Mouse (Mus musculus): Measurements from ENCODE around the gene Smg8.
A peak's percentile ranks its signal among the peaks of the same experiment; 100 is the strongest.

The Smg8 gene

DNA sequence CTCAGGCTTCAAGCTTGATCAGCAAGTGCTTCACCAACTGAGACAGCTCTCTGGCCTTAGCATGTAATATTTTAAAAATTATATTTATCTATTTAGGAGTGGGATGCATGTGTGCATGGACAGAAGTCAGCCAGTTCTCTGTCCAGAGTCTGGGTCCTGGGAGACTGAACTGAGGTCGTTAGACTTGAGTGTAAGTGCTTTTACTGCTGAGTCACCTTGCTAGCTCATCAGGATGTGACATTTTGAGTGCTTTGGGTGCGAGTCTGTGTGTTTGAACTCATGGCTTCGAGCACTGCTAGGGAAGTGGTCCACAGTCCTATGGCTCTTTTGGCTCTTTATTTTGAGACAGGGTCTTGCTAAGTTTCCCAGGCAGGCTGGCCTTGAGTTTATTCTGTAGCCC, 43.5 kb downstream of the Smg8 start:
- no peak for DNase-seq (ENCODE audit: low read depth)

DNA sequence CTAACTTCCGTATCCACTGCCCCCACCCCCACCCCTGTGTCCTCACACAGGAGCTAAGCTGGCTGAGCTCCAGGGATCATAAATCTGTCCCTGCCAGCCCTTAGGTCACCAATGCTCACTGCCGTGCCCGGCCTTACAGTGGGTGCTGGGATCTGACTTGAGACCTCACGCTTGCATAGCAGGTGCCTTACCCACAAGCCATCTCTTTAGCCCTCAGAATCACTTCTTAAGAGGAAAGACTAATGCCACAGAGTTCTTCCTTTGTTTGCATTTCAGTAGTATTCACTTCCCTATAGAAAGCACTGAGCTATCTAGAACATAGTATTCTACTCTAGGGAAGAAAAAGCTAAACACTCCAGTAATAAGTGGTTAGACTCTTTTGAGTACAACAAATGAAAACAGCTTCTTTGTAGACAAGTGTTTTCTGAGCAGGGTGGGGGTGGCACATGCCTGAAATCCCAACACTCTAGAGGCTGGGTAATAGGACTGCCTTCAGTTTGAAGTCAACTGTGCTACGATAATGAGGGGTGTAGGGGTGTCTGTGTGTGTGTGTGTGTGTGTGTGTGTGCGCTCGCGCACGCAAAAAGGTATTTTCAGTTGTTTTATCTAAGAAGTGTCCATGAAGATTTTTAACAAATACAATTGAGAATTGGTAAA, 47.1 kb downstream of the Smg8 start:
- DNase-seq (ENCODE audit: low read depth) = no peak

DNA sequence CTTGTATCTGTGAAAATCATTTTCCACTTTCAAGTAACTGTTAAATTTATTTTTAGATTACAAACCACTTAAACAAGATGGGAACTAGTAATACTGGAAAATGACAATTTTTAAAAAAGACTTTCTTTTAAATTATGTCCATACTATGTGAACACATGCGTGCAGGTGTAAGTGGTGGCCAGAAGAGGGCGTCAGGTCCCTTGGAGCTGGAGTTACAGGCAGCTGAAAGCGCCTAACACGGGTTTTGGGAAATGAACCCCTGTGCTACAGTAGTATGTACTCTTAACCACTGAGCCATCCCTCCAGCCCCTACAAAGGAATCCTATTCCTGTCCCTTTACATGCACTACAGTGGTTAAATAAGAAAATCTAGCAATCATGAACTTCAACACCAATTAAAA, 50.4 kb downstream of the Smg8 start:
- peak; percentile 55 for DNase-seq (ENCODE audit: low read depth)

DNA sequence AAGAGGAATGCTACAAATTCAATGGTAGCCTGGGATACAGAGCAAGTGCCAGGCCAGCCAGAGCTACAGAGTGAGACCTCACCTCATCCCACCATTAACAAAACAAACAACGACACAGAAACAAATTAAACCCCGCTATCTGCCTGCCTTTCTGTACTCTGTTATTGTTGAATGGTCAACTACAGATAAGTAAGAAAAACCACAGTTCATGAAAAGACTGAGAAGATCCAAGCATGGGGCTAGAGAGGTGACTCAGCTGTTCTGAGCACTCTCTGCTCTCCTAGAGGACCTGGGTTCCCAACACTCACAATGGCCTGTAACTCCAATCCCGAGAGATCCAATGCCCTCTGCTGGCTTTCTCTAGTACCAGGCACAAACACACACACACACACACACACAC, 58.4 kb downstream of the Smg8 start:
- DNase-seq (ENCODE audit: low read depth) = peak; percentile 33
